Mouse (Mus musculus) right cerebral cortex, adult 18-20 months (tissue): ENCODE results near the gene Mob3b.

Experiments used
- DNase-seq: peaks from one replicate; pipeline ENCODE4 v3.0.0; 2022; ENCODE audit warnings: mixed read lengths

The Mob3b gene

GRCm38 (mm10) chr4:35063146-35063719, 94.1 kb downstream of the Mob3b start:
- no peak for DNase-seq

DNA sequence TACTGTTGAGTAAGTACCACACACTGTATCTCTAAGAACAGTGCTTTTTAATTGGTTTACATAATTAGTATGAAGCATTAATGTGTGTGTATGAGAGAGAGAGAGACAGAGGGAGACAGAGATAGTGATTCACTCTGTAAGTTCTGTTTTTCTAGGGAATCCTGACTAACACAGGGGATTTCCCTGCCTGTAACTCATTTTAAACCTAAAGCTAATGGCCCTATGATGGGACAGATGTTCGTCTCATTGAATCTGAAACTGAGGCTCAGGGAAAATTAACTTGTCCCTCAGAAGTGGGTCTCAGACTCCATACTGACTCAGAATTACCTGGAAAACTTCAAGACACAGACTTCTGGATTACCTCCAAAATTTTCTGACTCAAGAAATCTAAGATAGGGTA, 96.3 kb downstream of the Mob3b start:
- DNase-seq = no peak

GRCm38 (mm10) chr4:35060401-35060800, 96.9 kb downstream of the Mob3b start:
- no peak for DNase-seq

GRCm38 (mm10) chr4:35054362-35054761, 102.9 kb downstream of the Mob3b start:
- no peak for DNase-seq

DNA sequence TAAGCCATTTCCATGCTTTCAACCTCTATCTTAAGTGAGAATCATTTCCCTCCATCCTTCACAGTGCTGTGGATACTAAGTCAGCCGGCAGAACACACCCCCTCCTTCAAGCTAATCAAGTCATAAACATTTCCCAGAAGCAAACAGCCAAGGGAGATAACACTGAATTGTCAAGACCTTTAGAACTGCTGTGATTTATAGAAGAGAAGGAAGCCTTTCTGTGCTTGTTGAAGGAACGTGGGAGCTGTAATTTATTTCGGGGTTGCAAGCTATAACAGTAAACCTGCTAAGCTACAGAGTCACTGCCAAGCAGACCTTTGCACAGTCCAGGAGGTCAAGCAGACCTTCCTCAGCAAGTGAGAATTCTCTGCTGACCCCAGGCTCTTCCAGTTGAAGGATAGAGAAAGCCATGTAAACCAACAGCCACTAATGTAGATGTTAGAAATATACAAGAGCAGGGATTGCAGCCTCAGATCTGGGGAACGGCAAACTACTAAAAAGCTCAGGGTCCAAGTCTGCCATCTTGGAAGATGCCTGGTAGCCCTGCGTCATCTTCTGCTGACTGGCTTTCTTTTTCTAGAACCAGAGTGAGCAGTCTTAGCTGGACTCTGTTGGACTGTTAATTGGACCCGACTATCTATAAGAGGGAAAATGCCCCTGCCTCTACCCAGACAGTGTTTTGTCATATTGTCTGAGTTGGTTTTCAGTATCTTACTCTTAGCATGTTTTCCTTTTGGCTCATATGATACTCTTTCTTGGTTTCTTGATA, 104.9 kb downstream of the Mob3b start:
- DNase-seq = no peak

- no peak for DNase-seq
These were observed 106.1 kb downstream of the Mob3b start for GRCm38 (mm10) chr4:35051152-35051551.

GRCm38 (mm10) chr4:35049742-35050058, 107.6 kb downstream of the Mob3b start:
- DNase-seq = no peak

DNA sequence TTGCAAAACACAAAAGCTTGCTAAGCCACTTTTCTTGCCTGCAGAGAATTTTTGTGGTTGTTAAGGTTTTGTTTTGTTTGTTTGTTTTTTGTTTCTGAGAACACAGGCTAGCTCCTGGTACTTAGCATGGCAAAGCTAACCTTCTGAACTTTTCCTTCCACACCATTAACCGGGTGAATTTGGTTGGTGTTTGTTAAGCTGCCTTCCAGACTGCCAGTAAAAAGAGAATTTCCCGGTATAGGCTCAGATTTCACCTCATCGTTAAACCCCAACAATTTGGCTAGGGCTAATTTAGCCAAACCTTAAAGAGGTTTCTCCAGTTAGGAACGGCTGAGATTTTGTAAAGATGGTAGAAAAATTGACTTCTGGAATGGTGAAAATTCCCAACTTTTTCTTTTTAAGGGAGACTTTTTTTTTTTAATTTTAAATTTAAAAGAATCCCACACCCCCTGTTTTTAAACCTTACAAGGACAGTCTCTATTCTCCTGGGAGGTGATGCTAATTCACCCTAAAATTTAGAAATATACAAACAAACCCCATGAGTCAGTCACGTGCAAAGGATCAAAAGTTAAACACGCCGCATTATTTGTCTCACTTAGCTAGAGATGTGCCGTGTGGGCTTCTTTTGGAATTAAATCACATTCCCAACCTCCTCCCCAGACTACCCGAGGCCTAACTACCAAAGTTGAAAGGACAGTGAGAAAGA, 108.1 kb downstream of the Mob3b start:
- no peak for DNase-seq

- no peak for DNase-seq
These were observed 116.4 kb downstream of the Mob3b start for GRCm38 (mm10) chr4:35040896-35041295.

DNA sequence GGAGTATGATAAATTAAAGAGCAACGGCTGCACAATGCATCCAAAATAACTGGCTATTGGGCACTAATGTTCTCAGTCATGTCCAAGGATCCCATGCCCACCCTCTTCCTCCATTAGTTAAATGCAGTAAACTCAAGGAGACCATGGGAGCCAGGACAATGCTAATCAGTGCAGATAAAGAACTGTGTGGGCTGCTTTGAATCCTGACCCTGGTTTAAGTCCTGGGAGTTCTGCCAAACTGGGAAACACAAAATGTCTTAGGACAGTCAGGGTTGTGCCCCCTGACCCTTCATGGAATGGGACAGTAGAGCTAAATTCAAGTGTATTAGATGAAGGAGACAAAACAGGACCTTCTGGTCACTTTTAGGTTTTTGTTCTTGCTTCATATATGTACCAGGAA, 117.0 kb downstream of the Mob3b start:
- DNase-seq = no peak

- no peak for DNase-seq
These were observed 119.5 kb downstream of the Mob3b start for GRCm38 (mm10) chr4:35037824-35038223.

- no peak for DNase-seq
These were observed 122.6 kb downstream of the Mob3b start for GRCm38 (mm10) chr4:35034504-35035290.

- DNase-seq = no peak
These were observed 124.5 kb downstream of the Mob3b start for GRCm38 (mm10) chr4:35032758-35033157.

DNA sequence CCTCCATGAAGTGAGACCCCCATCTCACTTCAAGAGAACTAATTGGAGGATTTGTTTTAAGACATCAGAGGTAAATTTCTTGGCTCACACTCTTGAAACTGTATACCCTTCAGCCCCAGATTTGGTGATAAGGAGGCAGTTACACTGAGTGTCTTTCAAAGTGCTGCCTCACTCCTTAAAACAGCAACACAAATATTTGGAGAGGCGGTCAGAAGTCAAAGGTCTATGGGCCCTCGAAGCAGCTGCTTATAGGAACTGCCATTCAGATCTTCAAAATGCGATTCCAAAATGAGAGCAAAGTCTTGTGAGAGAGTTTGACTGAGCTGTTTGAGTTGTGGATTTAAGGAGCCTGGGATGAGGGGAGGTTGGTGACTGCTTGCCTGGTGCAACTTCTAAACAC, 125.7 kb downstream of the Mob3b start:
- DNase-seq = no peak

- no peak for DNase-seq
These were observed 126.1 kb downstream of the Mob3b start for GRCm38 (mm10) chr4:35031141-35031540.

GRCm38 (mm10) chr4:35018416-35018815, 138.9 kb downstream of the Mob3b start:
- no peak for DNase-seq

DNA sequence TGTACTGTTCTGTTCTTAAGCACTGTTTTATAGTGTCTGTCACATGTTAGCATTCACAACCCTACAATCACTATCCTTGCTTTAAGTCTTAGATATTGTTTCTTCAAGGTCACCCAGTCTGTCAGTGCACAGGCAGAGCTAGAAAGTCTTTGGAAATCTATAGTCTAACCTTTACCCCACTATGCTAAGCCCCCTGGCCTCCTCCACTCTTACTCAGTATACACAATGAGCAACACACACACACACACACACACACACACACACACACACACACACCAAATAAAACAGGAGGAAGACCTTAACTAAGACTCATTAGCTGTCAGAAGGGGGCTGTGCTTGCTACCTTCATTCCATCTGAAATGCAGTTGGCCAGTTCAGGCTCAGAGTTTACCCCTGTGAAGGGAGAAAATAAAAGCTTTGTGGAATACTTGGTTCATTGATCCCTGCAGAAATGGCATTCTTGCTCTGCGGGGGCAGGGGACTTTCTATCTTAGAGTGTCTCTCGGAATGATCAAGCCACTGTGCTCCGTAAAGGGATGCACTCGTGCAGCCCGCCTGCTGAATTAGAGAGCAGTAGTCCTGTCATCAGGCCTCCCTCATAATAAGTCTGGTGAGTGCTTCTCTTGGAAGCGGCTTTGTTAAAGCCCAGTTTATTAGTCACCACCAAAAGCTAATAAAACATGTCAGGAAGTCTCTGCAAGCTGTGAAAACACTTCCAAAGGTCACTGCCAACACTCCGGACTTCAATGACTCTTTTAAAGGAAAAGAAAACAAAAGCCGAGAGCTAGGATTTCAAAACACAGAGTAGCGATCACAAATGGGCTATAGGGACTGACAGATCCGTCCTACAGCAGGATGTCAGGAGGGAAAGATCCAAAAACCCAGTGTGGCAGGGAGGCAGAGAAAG, 144.6 kb downstream of the Mob3b start:
- DNase-seq = no peak

GRCm38 (mm10) chr4:35006541-35007260, 150.6 kb downstream of the Mob3b start:
- DNase-seq = no peak

DNA sequence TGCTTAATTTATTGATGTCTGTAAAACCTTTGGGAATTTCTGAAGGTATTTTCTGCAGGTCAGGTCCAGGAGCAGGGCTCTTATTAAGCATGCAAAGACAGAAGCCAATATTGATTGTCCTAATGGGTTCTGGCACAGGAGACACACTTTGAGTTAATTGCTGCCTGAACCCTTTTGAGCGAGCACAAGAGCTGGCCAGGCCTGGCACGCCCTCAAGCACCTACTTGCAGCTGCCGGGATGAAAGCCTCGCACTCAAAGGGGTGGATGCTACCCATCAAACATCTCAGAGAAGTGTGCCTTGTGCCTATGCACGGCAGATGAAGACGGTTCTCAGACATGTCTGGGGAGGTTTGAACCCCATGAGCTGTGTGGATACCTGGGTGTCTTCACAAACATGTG, 151.2 kb downstream of the Mob3b start:
- no peak for DNase-seq

DNA sequence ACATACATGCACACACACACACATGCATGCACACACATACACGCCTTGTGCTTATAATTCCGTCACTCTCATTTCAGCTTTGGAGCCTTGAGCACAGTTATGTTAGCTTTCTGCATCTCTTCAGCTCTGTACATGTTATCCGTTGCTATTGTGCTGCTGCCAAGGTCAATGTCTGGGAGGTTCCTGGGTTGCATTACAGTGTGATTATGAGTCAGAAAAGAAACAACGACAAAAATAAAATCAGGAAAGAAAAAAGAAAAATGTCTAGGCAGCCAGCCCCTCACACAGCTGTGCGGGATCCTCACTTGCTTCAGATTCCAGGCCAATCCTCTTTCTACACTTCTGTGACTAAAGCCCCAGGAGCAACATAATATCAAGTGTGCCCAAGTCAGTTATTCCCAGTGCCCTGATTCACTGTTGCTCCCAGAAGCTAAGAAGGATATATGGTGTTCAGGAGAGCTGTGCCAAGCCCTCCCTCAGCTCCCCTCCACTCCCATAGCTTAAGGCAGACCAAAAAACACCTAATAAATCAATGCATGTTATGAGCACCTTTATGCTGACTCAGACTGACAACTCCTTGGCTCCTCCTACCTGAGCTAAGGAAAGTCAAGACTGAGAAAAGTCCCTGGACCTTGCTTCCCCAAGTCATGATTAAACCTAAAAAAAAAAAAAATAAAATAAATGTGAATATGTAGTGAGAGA, 152.1 kb downstream of the Mob3b start:
- no peak for DNase-seq

DNA sequence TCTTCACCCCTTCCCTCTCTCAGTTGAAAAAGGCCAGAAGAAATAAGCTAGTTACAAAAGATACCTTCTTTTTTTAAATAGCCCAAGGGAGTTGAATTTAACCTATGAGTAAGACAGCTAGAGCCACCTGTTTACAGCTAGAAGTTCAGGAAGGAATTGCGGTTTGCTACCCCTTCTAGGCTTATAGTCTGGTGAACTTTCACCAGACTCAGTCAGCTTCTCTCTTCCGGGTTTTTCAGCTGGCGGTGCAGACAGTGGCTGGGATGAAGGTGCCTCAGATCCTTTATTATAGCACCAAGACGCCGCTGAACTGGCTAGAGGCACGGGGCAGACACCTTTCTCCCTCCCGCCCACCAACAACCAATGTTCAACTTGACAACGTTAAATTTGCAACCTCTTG, 152.8 kb downstream of the Mob3b start:
- no peak for DNase-seq
